Mouse (Mus musculus): Measurements from ENCODE around the gene Dnm2.

GRCm38 (mm10) chr9:21490696-21491095, 66.0 kb downstream of the Dnm2 start:
- TF ChIP-seq POLR2A (IDR thresholded peaks at IDR 0.05; ENCODE audit: control insufficient read depth, extremely low read depth, insufficient read depth, low read length, poor library complexity) (no peak), CTCF (IDR thresholded peaks at IDR 0.05; ENCODE audit: borderline replicate concordance, control insufficient read depth, extremely low read depth, insufficient read depth, low read length, poor library complexity) (no peak)
